Mouse (Mus musculus): ENCODE results near the gene Cacna1c.
A peak's percentile ranks its signal among the peaks of the same experiment; 100 is the strongest.

Cacna1c gene

DNA sequence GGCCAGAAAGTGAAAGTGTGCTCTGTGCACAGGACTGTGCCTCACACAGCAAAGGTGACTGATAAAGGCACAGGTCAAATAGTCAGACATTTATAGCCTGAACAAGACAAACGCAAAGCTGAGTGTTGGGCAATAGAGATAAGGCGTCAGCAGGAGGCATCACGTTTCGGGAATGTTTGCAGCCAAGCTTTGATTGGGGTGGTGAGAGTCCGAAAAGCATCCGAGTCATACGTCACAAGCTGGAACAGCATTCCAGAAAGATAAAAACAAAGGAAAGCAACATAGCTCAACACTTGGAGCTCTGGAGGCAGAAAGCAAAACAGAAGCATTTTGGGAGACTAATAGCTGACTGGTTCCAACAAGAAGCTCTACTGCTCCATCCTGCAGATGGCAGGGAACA is 56.7 kb downstream of the Cacna1c start:
- DNase-seq (ENCODE audit: low spot score), result peak; percentile 17

DNA sequence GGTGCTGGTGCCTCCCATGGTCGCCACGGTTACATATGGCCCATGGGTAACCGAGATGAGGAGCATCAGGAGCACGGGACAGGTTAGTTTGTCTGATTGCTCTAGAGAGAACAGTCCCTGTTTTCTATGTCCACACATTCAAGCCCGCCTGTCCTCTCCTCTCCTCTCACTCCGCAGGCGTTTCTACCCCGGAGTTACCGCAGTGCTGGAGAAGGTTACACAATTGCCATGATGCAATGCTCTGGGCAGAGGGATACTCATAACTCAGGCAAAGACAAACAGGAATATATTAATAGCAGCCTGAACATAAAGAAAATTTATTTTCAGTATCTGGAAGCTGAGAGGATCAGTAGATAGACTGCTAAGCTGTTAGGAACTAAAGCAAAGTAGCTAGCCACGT is 58.5 kb downstream of the Cacna1c start:
- no peak for DNase-seq (ENCODE audit: low spot score)

DNA sequence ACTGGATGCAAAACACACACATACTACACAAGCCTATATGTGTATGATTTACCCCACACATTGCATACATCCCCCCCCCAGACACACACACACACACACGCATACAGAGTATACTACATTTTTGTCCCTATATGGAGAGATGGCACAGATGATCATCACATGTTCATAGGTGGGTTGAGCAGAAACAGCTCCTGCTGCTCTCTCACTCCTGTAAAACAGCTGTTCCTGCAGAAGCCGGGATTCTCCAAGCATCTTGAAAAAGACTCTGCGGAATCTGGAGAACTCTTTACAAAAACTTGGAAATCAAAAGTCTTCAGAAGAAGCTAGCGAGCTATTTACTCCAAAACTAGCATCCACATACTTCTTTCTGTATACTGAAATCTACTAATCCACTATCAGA is 63.4 kb downstream of the Cacna1c start:
- DNase-seq (ENCODE audit: low spot score), result no peak

DNA sequence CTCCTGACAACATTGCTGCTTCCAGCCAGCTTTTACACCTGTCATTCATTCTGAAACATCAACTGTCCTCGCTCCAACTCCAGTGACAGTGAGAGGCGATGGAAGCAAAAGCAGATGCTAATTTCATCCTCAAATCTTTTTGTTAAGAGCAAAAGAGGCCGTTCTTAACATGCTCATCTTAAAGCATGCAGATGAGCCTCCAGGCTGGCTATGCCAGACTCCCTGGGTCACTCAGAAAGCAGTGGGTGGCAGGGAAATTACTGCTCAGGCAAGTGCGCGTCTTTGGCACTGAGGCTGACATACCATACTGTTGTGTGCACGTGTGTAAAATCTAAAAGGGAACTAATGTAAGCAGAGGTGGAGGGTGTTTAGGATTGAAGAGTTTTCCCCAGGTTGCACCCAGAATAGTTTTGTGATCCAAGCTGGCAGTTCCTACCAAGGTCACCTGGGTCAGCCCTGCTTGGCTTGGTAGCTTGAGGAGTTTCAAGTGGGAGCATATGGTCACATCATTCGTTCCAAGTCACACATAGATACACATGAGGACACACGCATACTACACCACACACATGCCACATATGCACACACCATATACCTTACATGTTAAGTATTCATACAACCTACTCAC is 64.0 kb downstream of the Cacna1c start:
- DNase-seq (ENCODE audit: low spot score), result no peak

- DNase-seq (ENCODE audit: low spot score), result peak; percentile 63
Observed at GRCm38 (mm10) chr6:119129664-119130063, 66.6 kb downstream of the Cacna1c start.

GRCm38 (mm10) chr6:119128521-119128920 is 67.7 kb downstream of the Cacna1c start:
- DNase-seq (ENCODE audit: low spot score), result no peak

- no peak for DNase-seq (ENCODE audit: low spot score)
Observed at GRCm38 (mm10) chr6:119128076-119128475, 68.1 kb downstream of the Cacna1c start.

- no peak for DNase-seq (ENCODE audit: low spot score)
Observed at GRCm38 (mm10) chr6:119126991-119127390, 69.2 kb downstream of the Cacna1c start.

DNA sequence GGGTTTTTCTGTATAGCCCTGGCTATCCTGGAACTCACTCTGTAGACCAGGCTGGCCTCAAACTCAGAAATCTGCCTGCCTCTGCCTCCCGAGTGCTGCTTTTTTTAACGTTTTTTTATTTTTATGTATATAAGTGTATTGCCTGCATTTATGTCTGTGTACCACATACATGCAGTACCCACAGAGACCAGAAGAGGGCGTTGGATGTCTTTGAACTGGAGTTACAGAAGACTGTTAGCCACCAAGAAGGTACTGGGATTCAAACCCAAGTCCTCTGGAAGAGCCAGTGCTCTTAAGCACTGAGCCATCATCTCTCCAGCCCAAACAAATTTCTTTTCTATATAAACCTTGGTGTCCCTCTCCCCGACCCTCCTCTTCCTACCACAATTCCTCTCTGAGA is 77.8 kb downstream of the Cacna1c start:
- no peak for DNase-seq (ENCODE audit: low spot score)

GRCm38 (mm10) chr6:119116290-119116689 is 79.9 kb downstream of the Cacna1c start:
- no peak for DNase-seq (ENCODE audit: low spot score)

DNA sequence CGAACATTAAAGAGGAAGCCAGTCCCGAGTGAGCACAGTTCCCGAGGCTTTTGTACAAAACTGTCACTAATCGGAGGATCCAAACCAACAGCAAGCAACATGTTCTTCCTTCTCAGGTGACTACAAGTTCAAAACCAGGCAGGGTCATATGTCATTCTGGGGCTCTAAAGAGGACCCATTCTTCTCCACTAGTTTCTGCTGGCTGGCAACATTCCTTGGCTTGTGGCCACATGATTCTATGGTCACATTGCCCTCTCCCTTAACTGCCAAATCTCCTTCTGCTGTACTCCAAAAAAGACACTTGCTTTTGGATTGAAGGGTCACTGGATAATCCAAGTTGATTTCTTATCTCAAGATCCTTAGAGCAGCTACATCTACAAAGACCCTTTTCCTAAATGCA is 82.9 kb downstream of the Cacna1c start:
- DNase-seq (ENCODE audit: low spot score), result no peak

- no peak for DNase-seq (ENCODE audit: low spot score)
Observed at GRCm38 (mm10) chr6:119110369-119110768, 85.8 kb downstream of the Cacna1c start.

DNA sequence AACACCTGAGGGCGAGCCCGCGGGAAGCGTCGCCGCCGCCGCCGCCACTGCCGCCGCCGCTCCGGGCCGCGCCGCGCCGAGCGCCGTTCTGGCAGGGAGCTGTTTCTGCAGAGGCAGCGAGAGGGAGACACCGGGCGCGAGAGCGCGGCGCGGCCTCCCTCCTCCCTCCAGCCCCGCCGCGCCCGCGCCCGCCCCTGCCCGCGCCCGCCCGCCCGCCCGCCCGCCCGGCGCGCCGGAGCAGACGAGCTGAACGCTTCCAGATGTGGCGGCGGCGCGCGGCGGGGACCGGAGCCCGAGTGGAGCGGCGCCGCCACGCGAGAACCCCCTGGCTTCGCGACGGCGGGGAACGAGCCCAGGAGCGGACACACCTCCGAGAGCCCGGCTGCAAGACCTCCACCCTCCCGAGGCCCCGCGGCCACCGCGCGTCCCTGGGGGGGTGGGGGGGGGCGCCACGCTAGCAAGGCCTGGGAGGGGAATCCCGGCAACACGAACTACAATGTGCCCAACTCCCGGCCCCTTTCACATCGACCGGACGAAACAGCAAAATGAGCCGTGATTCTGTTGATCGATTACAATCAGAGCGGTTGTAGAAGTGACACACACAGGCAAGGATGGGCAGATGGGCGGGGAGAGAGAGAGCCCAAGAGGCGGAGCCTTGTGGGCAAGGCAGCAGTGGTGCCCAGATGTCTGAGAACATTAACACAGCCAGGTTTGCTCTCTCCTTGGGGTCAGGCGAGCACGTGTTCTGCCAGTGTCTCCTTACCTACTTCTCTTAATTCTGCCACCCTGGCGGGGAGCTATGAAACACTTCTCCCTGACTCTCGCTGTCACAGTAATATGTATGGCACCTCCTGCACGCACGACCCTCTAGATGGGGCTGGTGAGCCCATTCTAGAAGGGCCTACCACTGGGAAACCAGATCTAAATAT is 87.5 kb downstream of the Cacna1c start:
- peak; percentile 88 for DNase-seq (ENCODE audit: low spot score)

- peak; percentile 38 for DNase-seq (ENCODE audit: low spot score)
Observed at GRCm38 (mm10) chr6:119107856-119108465, 88.3 kb downstream of the Cacna1c start.

- peak; percentile 52 for DNase-seq (ENCODE audit: low spot score)
Observed at GRCm38 (mm10) chr6:119107140-119107855, 88.9 kb downstream of the Cacna1c start.

GRCm38 (mm10) chr6:119106726-119107125 is 89.5 kb downstream of the Cacna1c start:
- DNase-seq (ENCODE audit: low spot score), result no peak

GRCm38 (mm10) chr6:119105651-119106595 is 90.3 kb downstream of the Cacna1c start:
- no peak for DNase-seq (ENCODE audit: low spot score)

GRCm38 (mm10) chr6:119104246-119104645 is 92.0 kb downstream of the Cacna1c start:
- DNase-seq (ENCODE audit: low spot score), result peak; percentile 96

- no peak for DNase-seq (ENCODE audit: low spot score)
Observed at GRCm38 (mm10) chr6:119102936-119103335, 93.3 kb downstream of the Cacna1c start.

DNA sequence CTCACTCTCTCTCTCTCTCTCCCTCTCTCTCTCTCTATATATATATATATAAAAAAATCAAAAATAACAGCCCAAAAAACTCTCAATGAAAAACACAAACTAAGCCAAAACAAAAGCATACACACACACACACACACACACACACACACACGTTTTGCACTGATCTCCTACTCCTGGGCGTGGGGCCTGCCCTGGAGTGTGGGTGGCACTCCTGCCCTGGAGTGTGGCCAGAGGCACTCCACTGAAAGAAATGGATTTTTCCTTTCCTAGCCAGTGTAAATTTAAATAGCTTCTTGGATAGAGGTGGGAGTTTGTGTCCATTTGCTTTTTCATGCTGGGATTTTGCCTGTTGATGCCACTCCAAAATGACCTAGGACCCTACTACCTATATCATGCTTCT is 96.9 kb downstream of the Cacna1c start:
- no peak for DNase-seq (ENCODE audit: low spot score)

- DNase-seq (ENCODE audit: low spot score), result no peak
Observed at GRCm38 (mm10) chr6:119096481-119096880, 99.7 kb downstream of the Cacna1c start.
